Mouse (Mus musculus): ENCODE results near the gene Metrn.
"Not testable (repeated sequence)": the region's sequence is repeated elsewhere in the genome, so short reads cannot be mapped to it uniquely, and the experiment has no call there.

Metrn gene

DNA sequence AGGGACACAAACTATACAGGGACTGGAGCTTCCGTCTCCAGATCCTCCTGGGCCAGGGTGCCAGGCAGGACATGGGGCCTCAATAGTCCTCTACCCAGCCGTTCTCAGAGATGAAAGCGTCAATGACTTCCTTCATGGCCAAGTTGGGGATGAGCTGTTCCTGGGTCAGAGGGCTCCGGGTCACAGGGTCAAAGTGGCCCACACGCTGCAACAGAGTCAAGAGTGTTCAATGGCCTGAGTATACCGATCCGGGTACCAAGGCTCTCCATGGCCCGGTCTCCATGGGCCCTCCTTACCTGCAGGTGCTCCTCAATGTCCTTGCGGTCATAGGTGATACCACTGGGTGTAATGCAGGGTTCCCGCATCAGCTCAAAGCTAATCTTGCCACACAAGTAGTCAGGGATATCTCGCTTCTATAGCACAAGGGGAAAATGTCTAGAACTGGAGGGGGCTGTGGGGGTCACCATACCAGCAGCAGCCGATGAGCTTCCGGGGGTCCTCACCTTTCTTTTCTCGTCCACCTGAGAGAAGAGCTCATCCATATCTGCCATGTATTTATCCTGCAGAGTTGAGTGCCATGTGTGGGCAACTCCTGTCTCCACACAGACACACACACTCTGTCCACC is 34.0 kb upstream of the Metrn start:
- DNase-seq (ENCODE audit: low spot score): no peak

- no peak for DNase-seq (ENCODE audit: low spot score)
Observed at GRCm38 (mm10) chr17:25830200-25830753, 33.3 kb upstream of the Metrn start.

- DNase-seq (ENCODE audit: low spot score): no peak
Observed at GRCm38 (mm10) chr17:25829558-25830017, 32.7 kb upstream of the Metrn start.

DNA sequence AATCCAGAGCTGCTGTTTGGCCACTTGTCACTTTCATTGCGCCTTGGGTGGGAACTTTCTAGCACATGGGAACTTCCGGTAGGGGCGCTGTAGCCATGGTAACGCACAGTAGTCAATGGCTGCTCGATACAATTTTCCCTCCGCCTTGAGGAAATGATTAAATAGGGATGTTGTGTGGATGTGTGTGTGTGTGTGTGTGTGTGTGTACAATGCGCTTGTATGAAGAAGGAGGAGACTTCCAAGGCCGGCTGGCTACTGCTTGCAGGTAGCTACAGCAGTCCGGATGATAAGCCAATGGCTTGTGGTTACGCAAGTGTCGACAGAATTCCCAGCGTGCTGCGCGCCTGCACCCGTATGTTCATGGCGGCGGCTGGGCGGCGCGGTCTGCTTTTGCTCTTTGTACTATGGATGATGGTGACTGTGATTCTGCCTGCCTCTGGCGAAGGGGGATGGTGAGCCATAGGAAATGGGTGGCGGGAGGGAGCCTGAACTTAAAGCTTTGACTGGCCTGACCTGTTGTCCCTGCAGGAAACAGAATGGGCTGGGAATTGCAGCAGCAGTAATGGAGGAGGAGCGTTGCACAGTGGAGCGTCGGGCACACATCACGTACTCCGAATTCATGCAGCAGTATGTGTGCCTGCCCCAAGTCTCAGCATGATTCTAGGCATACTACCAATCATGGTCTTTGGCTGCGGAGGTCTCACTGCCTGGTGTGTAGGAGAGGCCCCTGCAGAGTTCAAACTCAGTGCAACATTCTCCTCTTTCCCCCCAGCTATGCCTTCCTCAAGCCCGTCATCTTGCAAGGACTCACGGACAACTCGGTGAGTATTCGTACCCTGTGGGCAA is 32.0 kb upstream of the Metrn start, which contains the start of gene Jmjd8:
Gene Jmjd8, plus strand, starts transcription at position 156 of the 846 bp plus-strand sequence.
- peak; percentile 76 for DNase-seq (ENCODE audit: low spot score)

DNA sequence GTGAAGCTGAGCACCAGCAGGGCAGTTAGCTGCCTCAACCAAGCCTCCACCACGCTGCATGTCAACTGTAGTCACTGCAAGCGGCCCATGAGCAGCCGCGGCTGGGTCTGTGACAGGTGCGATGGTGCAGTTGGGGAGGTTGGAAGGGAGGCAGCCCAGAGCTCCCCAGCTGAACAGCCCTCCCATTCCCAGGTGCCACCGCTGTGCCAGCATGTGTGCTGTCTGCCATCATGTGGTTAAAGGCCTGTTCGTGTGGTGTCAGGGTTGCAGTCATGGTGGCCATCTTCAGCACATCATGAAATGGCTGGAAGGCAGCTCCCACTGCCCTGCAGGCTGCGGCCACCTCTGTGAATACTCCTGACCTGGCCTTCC is 31.3 kb upstream of the Metrn start:
- no peak for DNase-seq (ENCODE audit: low spot score)

DNA sequence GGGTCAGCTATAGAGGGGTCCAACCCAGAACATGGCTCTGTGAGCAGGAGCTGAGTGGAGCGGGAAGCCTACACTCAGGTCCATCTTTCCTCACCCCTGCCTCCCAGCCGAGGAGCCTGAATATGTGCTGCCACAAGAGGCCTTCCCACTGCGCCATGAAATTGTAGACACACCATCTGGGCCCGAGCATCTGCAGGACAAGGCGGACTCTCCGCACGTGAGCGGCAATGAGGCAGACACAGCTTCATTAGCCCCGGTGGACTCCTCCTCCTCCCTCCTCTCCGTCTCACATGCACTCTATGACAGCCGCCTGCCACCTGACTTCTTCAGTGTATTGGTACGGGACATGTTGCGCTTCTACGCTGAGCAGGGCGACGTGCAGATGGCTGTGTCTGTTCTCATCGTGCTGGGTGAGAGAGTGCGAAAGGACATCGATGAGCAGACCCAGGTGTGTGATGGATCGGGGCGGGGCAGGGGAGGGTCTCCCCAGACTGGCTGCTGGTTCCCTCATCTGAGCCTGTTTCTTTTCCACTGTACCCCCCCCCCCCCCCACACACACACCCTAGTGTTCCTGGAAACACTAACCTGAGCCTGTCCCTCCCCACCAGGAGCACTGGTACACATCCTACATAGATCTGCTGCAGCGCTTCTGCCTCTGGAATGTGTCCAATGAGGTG is 30.7 kb upstream of the Metrn start:
- no peak for DNase-seq (ENCODE audit: low spot score)

DNA sequence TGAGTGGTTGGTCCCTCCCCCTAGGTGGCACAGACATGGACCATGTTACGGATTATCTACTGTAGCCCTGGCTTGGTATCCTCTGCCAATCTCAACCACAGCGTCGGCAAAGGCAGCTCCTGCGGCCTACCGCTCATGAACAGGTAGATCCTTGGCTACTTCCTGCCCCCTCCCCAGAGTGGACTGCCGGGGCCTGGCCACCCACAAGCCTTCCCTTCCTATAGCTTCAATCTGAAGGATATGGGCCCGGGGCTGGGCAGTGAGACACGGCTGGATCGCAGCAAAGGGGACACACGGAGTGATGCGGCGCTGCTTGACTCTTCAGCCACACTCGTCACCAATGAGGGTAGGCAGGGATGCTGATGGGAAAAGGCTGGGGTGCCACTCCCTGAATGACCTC is 30.1 kb upstream of the Metrn start:
- DNase-seq (ENCODE audit: low spot score): no peak

- DNase-seq (ENCODE audit: low spot score): no peak
Observed at GRCm38 (mm10) chr17:25825984-25826570, 29.1 kb upstream of the Metrn start.

DNA sequence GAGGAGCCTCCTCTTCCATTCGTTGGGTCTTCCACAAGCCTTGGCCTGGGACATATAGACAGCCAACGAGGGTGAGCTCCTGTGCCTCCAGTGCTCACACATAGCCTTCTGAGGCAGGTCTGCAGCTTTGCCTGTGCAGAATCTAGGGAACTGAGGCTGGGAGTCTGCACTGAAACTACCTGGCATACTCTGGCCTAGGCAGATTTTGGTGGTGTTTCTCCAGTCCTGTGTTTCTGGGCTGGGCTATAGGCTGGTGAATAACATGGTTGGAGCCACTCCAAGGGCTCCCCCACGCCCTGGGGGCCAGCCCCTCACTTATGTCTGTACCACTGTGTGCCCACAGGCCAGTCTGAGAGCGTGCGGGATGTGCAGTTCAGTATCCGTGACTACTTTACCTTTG is 28.4 kb upstream of the Metrn start:
- no peak for DNase-seq (ENCODE audit: low spot score)

DNA sequence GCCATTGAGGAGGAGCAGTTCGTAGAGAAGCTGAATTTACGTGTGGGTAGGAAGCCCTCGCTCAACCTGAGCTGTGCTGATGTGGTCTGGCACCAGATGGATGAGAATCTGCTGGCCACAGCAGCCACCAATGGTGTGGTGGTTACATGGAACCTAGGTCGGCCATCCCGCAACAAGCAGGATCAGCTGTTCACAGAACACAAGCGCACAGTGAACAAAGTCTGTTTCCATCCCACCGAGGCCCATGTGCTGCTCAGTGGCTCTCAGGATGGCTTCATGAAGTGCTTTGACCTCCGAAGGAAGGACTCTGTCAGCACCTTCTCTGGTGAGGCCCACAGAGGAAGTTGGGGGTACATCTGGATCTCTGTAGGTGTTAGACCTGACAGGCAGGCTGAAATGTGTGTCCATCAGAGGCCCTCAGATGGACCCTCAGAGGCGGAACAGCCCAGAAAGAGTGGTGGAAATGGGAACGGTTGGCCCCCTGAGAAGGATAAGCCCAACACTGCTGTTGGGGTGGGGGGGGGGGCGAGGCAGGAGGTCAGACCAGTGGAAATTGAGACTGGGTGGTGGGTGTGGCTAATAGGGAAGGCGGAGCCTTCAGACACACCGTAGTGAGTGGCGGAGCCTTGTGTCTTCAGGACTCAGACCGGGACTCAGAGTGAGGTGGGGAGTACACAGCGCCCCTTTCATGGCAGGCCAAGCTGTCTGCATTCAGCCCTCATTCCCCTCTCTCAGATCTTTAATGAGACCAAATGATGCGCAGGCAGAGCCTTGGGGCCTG is 27.6 kb upstream of the Metrn start:
- DNase-seq (ENCODE audit: low spot score): no peak

- peak; percentile 64 for DNase-seq (ENCODE audit: low spot score)
Observed at GRCm38 (mm10) chr17:25823452-25823851, 26.5 kb upstream of the Metrn start, which contains the start of gene Wdr24. Wdr24 (plus strand) TSS chr17:25823627.

DNA sequence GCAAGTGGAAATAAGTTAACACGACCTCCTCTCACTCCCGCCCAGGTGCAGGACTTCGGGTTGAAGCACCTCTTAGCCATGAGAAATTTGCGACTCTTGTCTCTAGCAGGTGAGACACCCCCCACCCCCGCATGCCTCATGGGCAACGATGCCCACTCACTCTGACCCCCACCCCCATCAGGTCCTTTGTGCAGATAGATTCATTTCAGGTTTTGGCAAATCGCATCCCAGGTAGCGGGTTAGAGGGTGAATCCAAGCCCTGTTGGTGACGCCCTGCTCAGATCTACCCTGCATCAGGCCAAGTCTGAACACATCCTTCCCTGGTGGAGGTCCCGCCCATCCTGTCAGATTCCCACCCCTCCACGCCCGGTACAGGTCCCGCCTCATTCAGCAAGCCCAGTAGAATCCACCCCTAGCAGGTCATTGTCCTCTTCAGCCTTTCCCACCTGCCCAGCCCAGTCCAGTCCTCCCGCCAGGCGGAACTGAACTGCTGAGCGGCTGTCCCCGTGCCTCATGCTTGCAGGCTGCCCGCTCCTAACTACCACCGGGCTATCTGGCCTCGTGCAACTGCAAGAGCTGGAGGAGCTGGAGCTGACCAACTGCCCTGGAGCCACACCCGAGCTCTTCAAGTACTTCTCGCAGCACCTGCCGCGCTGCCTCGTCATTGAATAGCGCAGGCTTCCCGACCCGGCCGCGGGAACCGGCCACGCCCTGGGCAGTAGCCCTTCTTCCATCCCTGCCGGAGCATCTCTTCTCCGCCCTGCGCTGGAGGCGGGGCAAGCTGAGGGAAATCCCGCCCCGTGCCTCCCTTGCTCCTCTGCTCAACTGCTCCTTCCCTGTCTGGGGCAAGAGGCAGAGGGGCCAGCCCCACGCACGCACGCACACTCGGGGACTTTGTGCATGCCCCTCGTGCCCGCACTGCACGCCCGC is 22.2 kb upstream of the Metrn start:
- DNase-seq (ENCODE audit: low spot score): no peak

DNA sequence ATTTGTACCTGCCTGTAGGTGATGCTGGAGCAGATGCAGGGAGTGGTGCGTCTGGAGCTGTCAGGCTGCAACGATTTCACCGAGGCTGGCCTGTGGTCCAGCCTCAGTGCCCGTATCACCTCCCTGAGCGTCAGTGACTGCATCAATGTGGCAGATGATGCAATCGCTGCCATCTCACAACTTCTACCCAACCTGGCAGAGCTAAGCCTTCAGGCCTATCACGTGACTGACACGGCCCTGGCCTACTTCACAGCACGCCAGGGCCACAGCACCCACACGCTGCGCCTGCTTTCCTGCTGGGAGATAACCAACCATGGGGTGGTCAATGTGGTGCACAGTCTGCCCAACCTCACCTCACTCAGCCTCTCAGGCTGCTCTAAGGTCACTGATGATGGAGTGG is 20.7 kb upstream of the Metrn start:
- DNase-seq (ENCODE audit: low spot score): no peak

DNA sequence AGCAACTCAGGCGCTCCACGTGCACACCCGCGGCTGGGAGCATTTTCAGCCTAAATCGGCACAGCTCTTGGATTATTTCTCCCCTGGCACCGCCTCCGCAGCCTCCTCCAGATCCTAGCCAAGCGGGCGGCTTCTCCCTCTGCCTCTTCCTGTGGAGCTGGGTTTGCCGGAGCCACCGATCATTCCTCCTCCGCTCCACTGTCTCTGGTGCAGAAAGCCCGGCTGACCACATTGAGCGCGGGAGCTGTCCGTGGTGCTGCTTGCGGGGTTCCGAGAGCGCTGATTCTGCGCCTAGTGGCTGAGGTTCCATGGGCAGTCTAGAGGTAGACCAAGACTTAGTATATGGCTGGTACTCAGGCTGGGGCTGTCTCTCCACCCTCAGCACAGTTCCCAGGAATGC is 16.5 kb upstream of the Metrn start:
- peak; percentile 89 for DNase-seq (ENCODE audit: low spot score)

- DNase-seq (ENCODE audit: low spot score): no peak
Observed at GRCm38 (mm10) chr17:25810890-25811289, 14.0 kb upstream of the Metrn start.

DNA sequence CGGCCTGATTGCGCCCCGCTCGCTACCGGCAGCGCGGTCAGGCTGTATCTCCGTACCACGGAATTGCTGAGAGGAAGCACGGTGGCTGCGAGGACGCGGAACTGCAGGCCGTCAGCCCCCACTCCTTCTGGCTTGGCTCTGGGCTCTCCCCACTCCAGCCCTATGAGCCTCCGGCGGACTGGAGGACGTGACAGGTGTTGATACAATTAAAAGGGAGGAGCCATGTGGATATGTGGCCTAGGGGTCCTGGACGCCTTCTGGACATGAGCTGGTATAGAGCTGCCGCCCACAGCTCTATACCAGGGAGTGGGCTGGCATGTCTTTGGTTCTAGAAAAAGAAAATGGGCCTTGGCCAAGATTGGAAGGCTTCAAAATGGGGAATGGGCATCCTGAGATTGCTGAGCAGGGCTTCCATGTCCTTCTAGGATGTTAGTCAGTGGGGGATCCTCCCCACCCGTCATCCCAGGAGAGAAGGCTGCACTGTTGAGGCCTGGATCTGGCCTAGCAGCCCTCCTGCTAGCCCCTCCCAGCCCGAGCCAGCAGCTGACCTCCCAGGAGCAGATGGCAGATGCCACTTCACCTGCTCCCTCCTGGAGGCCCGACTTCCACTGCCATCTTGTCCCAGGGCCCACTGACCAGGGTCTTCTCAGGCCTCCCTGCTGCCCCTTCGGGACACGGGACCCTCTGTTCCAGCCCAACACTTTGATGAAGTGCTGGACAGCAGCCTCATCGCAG is 12.8 kb upstream of the Metrn start:
- DNase-seq (ENCODE audit: low spot score): no peak

DNA sequence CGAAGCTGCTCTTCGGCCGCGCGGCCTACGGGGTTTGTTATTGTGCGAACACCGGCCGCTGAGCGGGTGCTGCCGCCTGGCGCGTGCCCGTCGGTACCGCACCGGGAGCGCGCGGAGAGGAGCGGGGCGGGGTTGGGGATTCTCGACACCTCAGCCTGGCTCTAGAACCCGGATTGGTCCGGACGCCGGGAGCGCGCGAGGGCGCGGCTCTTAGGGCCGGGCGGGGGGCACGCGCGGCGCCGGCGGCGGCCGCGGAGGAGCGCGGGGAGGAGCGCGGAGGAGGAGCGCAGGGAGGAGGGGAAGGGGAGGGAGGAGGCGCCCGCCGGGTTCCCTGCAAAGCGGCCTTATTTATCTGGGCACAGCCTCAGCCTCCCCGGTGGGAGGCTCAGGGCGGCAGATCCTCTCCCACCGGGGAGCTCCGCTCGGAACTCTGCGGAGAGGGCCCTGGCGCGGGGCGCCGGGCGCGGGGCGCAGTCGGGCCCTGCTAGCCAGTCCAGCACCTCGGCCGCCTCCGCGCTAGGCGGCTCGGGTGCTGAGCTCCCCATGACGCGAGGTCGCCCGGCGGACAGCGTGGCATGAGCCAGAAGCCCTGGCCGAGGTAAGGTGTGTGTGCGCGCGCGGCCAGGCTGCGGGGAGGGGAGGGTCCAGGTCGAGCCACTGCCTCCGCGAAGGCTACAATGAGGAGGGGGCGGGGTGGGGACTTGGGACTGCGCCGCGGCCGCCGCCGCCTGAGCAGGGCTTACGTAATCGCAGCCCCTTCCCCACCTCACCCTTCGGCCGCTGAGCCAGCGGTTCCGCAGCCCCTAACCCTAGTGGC is 12.1 kb upstream of the Metrn start, which contains the start of gene Fbxl16:
Gene Fbxl16, plus strand, starts transcription at position 297 of the 817 bp plus-strand sequence.
- DNase-seq (ENCODE audit: low spot score): peak; percentile 71

DNA sequence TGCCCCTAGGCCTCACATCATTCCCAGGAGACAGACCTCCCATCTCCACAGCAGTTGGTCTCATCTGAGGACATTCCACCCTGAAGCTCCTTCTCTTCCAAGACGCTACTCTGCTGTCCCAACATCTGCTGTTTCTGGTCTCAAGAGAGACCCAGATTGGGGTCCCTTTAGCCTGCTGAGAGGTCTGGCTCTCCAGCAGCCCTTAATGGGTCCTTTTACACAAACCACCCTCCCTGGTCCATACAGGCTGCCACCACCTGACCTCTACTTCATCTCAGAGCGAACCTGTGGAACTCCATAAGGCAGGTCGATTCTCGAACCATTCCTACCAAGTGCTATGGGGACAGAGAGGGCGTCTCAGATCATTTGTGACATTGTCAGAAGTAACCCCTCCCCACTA is 11.1 kb upstream of the Metrn start:
- DNase-seq (ENCODE audit: low spot score): no peak

DNA sequence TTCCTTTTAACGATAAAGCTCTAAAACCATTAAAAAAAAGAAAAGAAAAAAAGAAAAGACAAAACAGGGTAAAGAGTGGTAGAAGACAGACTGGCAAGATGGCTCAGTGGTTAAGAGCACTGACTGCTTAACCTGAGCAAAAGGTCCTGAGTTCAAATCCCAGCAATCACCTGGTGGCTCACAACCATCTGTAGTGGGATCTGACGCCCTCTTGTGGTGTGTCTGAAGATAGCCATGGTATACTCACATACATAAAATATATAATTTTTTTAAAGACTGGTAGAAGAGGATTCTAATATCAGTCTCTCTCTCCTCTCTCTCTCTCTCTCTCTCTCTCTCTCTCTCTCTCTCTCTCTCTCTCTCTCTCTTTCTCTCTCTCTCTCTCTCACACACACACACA is 10.5 kb upstream of the Metrn start:
- not testable (repeated sequence) for DNase-seq (ENCODE audit: low spot score)

Measured in ovary, postnatal 36 days (tissue).